Mouse (Mus musculus) limb, embryonic 11.5 days (tissue): Measurements from ENCODE around the gene Itpr1. TPM values are rescaled to one million over a fixed set of nuclear protein-coding genes. Genes with fewer than 3 reads are reported as not detected.
A peak's percentile ranks its signal among the peaks of the same experiment; 100 is the strongest.

Experiments used
- ATAC-seq: fragments of 200-750 bp; cut with Nextera tagmentation; 2 replicates; pipeline ENCODE4 v1.8.0; 2017; ENCODE audit warnings: low read depth; ENCODE audit not compliant: insufficient number of reproducible peaks, low FRiP score, low TSS enrichment
- DNase-seq: peaks from one replicate; pipeline ENCODE4 v3.0.0-alpha.2; 2015; ENCODE audit warnings: low spot score
- H3K27ac ChIP-seq: fragments of 300-500 bp; sonication (generic); replicated peaks from 2 replicates; pipeline ENCODE4 v1.5.1; 2014; ENCODE audit warnings: low read depth, mild to moderate bottlenecking, low read length
- H3K27me3 ChIP-seq: fragments of 300-500 bp; sonication (generic); 2 replicates; pipeline ENCODE4 v1.6.1; 2014; ENCODE audit warnings: mild to moderate bottlenecking, low read length, mixed read lengths; ENCODE audit not compliant: control insufficient read depth, insufficient read depth
- H3K36me3 ChIP-seq: fragments of 300-500 bp; sonication (generic); 2 replicates; pipeline ENCODE4 v1.6.1; 2014; ENCODE audit warnings: mild to moderate bottlenecking, low read length, moderate library complexity, mixed read lengths; ENCODE audit not compliant: control insufficient read depth, insufficient read depth
- H3K4me1 ChIP-seq: fragments of 300-500 bp; sonication (generic); 2 replicates; pipeline ENCODE4 v1.6.1; 2014; ENCODE audit warnings: low read length, mixed read lengths; ENCODE audit not compliant: control insufficient read depth, insufficient read depth
- H3K4me2 ChIP-seq: fragments of 300-500 bp; sonication (generic); 2 replicates; pipeline ENCODE4 v1.6.1; 2014; ENCODE audit warnings: low read depth, mild to moderate bottlenecking, moderate library complexity; ENCODE audit not compliant: severe bottlenecking
- H3K4me3 ChIP-seq: fragments of 300-500 bp; sonication (generic); 2 replicates; pipeline ENCODE4 v1.5.1; 2014; ENCODE audit warnings: low read depth, low read length
- H3K9ac ChIP-seq: fragments of 300-500 bp; sonication (generic); 2 replicates; pipeline ENCODE4 v1.6.1; 2014; ENCODE audit warnings: mild to moderate bottlenecking, low read length
- H3K9me3 ChIP-seq: fragments of 300-500 bp; sonication (generic); 2 replicates; pipeline ENCODE4 v1.6.1; 2016; ENCODE audit warnings: low read length; ENCODE audit not compliant: control insufficient read depth
- WGBS: fragments of 180-500 bp; shearing (Covaris S2); extraction: QIAGEN DNeasy Blood & Tissue Kit; methylation state at CpG from one replicate; pipeline ENCODE4 v1.1.7; 2014; 5-methylcytosine and 5-hydroxymethylcytosine counted together
- polyA plus RNA-seq: library from polyadenylated mRNA; unstranded; fragments of >200 nt; fragmentation: Nextera tagmentation; extraction: Ambion mirVana; gene quantifications from 2 replicates; pipeline ENCODE4 v1.2.1, GENCODE M21; 2014

The Itpr1 gene
- polyA plus RNA-seq, 1 experiment from 2014 or later = 6.4 TPM

- Histone ChIP-seq H3K36me3 (no peaks in the 10 kb centered on the region), H3K4me3 (no peak overlapping the region), H3K4me1 (no peaks in the 10 kb centered on the region), H3K27me3 (no peaks in the 10 kb centered on the region), H3K9me3 (no peaks in the 10 kb centered on the region), H3K9ac (no peak overlapping the region), H3K4me2 (no peak overlapping the region), H3K27ac (no peak overlapping the region)
- 83% methylated on average over 2 of the region's 2 CpGs for WGBS
- DNase-seq = no peak
- no peak for ATAC-seq
These were observed 8.6 kb upstream of the Itpr1 start for GRCm38 (mm10) chr6:108204322-108204721.

DNA sequence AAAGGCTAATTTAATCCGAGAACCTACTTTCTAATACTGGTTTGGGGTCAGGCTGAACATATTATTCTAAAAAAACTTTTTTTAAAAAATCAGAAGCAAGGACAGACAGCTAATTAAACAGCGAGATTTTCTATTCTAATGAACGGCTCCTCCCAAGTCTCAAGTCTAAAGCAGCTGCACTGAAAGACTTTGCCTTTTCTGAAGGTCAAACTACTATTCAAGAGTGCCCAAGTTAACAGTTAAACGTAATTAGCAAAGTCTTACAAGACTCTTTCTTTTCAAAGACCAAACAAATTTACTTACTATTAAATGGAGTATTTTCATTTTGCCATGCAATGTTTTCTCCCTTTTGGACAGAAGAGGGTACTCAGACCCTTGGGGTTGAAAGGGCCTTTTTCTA, 6.8 kb upstream of the Itpr1 start:
- no peak for DNase-seq
- Histone ChIP-seq H3K27me3 (no peaks in the 10 kb centered on the region), H3K9me3 (no peaks in the 10 kb centered on the region), H3K4me3 (no peak overlapping the region), H3K27ac (no peak overlapping the region), H3K36me3 (no peaks in the 10 kb centered on the region), H3K4me1 (no peaks in the 10 kb centered on the region), H3K4me2 (no peak overlapping the region), H3K9ac (no peak overlapping the region)
- WGBS = 85% methylated on average over 4 of the region's 4 CpGs
- no peak for ATAC-seq

- ATAC-seq = no peak
- no peak overlapping the region for H3K4me3 ChIP-seq
These were observed 5.9 kb upstream of the Itpr1 start for GRCm38 (mm10) chr6:108206914-108207566.

DNA sequence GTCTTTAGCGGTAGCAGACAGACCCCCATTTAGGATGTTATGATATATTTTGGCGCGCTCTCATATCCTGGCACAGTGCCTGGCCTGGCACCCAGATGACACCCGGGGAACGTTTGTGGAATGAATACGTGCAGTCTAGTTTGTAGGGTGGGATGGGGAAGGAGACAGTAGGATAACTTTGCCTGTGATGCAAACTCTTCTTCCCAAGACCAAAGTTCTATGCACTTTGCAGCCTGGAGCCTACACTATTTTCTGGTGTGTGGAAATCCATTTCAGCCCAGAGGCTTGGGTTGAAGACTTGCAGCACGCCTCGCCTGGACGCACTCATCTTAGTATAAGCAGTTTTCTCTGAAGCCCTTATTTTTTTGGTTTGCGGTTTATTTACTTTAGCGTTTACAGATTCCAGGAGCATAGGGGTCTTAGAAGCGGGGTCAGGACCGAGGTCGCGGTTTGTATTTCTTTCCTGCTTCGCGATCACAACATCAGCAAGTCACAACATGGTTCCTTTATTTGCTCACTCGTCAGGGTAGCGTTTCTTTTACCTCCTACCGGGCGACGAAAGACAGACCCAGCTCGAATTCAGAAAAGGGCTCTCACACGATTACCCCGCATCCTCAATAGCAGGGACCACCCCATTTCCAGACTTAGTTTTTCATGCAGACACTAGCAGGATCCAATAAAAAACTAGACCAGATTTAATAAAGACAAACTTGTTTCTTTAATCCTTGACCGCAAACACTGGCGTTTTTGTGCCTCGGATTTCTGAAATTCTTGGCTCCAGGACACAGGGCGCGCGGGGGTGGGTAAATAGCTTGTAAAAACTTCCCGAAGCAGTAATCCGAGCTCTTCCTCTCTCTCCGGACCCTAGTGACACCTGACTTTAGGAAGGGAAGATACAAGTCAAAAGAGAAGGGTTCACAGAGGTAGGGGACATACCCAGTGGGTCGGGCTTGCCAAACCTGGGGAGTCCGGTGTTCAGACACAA, 708 bp upstream of the Itpr1 start:
- no peaks in the 10 kb centered on the region for H3K4me1 ChIP-seq
- peak overlapping the region; percentile 64 for H3K4me3 ChIP-seq
- no peak overlapping the region for H3K27ac ChIP-seq
- DNase-seq = peak; percentile 52
- H3K27me3 ChIP-seq = no peaks in the 10 kb centered on the region
- peak overlapping the region; percentile 43 for H3K9ac ChIP-seq
- 8% methylated on average over 36 of the region's 36 CpGs for WGBS
- H3K4me2 ChIP-seq = peak overlapping the region; percentile 62
- ATAC-seq = peak; percentile 10; the same call in 1 of the 2 replicates
- H3K36me3 ChIP-seq = no peaks in the 10 kb centered on the region
- H3K9me3 ChIP-seq = no peaks in the 10 kb centered on the region

More at GRCm38 (mm10) chr6:108206914-108207566, 5.9 kb upstream of the Itpr1 start:
- WGBS = 82% methylated on average over 5 of the region's 5 CpGs
- H3K4me1 ChIP-seq = no peaks in the 10 kb centered on the region
- H3K36me3 ChIP-seq = no peaks in the 10 kb centered on the region
- DNase-seq = no peak
- no peaks in the 10 kb centered on the region for H3K27me3 ChIP-seq
- H3K27ac ChIP-seq = no peak overlapping the region
- no peaks in the 10 kb centered on the region for H3K9me3 ChIP-seq
- H3K4me2 ChIP-seq = no peak overlapping the region
- no peak overlapping the region for H3K9ac ChIP-seq

DNA sequence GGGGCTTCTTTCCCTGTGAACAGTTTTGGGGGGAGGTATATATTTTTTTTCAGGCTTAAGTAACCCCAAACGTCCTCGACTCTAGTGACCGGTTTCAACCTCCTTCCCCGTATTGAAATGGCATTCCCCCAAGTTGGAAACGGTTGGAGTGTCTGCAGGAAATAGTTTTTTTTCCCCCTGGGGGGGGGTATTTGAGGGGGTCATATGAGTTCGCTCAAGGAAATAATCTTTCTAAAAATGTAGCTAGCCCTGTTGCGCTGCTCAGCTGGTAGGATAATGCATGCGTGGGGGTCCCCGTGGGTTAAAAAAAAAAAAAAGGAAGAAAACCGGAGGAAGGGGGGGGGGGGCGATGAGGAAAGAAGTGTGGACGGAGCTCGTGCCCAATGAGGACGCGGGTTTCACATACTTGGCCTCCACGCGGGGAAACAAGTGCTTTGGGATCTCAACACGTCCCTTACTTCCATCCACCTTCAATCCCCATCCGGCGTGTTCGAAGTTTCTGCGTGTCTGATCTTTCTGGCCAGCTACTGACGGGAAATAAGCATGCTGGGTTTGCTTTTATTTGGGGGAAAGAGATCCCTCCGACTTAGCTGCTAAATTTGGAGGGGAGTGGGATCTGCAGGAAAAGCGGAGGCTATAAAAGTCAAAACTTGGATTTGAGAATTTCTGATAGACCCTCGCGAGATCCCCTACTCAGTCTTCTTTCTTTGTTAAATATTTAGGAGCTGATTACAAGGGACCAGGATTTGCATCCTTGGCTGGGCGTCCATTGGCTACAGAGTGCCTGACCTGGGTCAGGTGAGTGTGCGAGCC, 791 bp downstream of the Itpr1 start:
- Histone ChIP-seq H3K9ac (peak overlapping the region; percentile 61), H3K9me3 (no peaks in the 10 kb centered on the region), H3K4me3 (peak overlapping the region; percentile 64), H3K4me1 (no peaks in the 10 kb centered on the region), H3K27me3 (no peaks in the 10 kb centered on the region), H3K27ac (no peak overlapping the region), H3K36me3 (no peaks in the 10 kb centered on the region), H3K4me2 (peak overlapping the region; percentile 57)
- peak; percentile 48 for DNase-seq
- WGBS = 1% methylated on average over 28 of the region's 29 CpGs
- no peak; the same call in 1 of the 2 replicates for ATAC-seq

GRCm38 (mm10) chr6:108214294-108214925, 1.5 kb downstream of the Itpr1 start:
- H3K4me3 ChIP-seq = peak overlapping the region; percentile 64
- H3K4me1 ChIP-seq = no peaks in the 10 kb centered on the region
- ATAC-seq (no peak), DNase-seq (no peak)
- H3K9me3 ChIP-seq = no peaks in the 10 kb centered on the region
- no peak overlapping the region for H3K9ac ChIP-seq
- H3K27ac ChIP-seq = no peak overlapping the region
- WGBS = 9% methylated on average over 10 of the region's 10 CpGs
- H3K27me3 ChIP-seq = no peaks in the 10 kb centered on the region
- no peaks in the 10 kb centered on the region for H3K36me3 ChIP-seq
- peak overlapping the region; percentile 57 for H3K4me2 ChIP-seq

GRCm38 (mm10) chr6:108216091-108216490, 3.2 kb downstream of the Itpr1 start:
- no peaks in the 10 kb centered on the region for H3K4me1 ChIP-seq
- H3K27me3 ChIP-seq = no peaks in the 10 kb centered on the region
- no peak overlapping the region for H3K4me2 ChIP-seq
- no peak for DNase-seq
- H3K4me3 ChIP-seq = no peak overlapping the region
- ATAC-seq = no peak
- no peaks in the 10 kb centered on the region for H3K36me3 ChIP-seq
- H3K9me3 ChIP-seq = no peaks in the 10 kb centered on the region
- H3K27ac ChIP-seq = no peak overlapping the region
- H3K9ac ChIP-seq = no peak overlapping the region
- 77% methylated on average over 5 of the region's 5 CpGs for WGBS

GRCm38 (mm10) chr6:108216832-108217231, 3.9 kb downstream of the Itpr1 start:
- no peak overlapping the region for H3K9ac ChIP-seq
- H3K27me3 ChIP-seq = no peaks in the 10 kb centered on the region
- WGBS = 94% methylated on average over 8 of the region's 8 CpGs
- H3K4me3 ChIP-seq = no peak overlapping the region
- H3K4me2 ChIP-seq = no peak overlapping the region
- no peak for ATAC-seq
- H3K27ac ChIP-seq = no peak overlapping the region
- H3K36me3 ChIP-seq = no peaks in the 10 kb centered on the region
- no peaks in the 10 kb centered on the region for H3K4me1 ChIP-seq
- no peak for DNase-seq
- no peaks in the 10 kb centered on the region for H3K9me3 ChIP-seq
